Mouse (Mus musculus): Measurements from ENCODE around the gene Trim63. TPM values are rescaled to one million over a fixed set of nuclear protein-coding genes. Genes with fewer than 3 reads are reported as not detected.

Trim63 gene
- polyA plus RNA-seq, 1 experiment from 2014 or later, result 1.2 TPM

Other genes with a start within 250 kb of the Trim63 start
- gene Cd52, start 220.0 kb upstream of the Trim63 start, polyA plus RNA-seq (2015; fragmentation: Nextera tagmentation; extraction: Ambion mirVana), result 5.6 and 29.0 TPM in 2 replicates
- 16.2 and 19.4 TPM in 2 replicates for gene Ubxn11, start 212.6 kb upstream of the Trim63 start, polyA plus RNA-seq (2015; fragmentation: Nextera tagmentation; extraction: Ambion mirVana)
- 436 and 479 TPM in 2 replicates for gene Sh3bgrl3, start 186.3 kb upstream of the Trim63 start, polyA plus RNA-seq (2015; fragmentation: Nextera tagmentation; extraction: Ambion mirVana)
- 18.9 and 34.8 TPM in 2 replicates for gene Cep85, start 128.0 kb upstream of the Trim63 start, polyA plus RNA-seq (2015; fragmentation: Nextera tagmentation; extraction: Ambion mirVana)
- gene Gm7534, start 112.1 kb upstream of the Trim63 start, polyA plus RNA-seq (2015; fragmentation: Nextera tagmentation; extraction: Ambion mirVana), result not detected in 2 replicates
- gene Catsper4, start 87.7 kb upstream of the Trim63 start, polyA plus RNA-seq (2015; fragmentation: Nextera tagmentation; extraction: Ambion mirVana), result not detected in 2 replicates
- 0.20 and 1.4 TPM in 2 replicates for gene Cnksr1, start 76.7 kb upstream of the Trim63 start, polyA plus RNA-seq (2015; fragmentation: Nextera tagmentation; extraction: Ambion mirVana)
- 0.42 TPM in 1 of 2 replicates, not detected in the other for gene E130218I03Rik, start 71.5 kb upstream of the Trim63 start, polyA plus RNA-seq (2015; fragmentation: Nextera tagmentation; extraction: Ambion mirVana)
- 13.9 and 14.8 TPM in 2 replicates for gene Zfp593, start 69.5 kb upstream of the Trim63 start, polyA plus RNA-seq (2015; fragmentation: Nextera tagmentation; extraction: Ambion mirVana)
- not detected in 2 replicates for gene Gm30191, start 68.2 kb upstream of the Trim63 start, polyA plus RNA-seq (2015; fragmentation: Nextera tagmentation; extraction: Ambion mirVana)
- gene Grrp1, start 61.0 kb upstream of the Trim63 start, polyA plus RNA-seq (2015; fragmentation: Nextera tagmentation; extraction: Ambion mirVana), result 14.2 and 17.0 TPM in 2 replicates
- gene Pdik1l, start 27.2 kb upstream of the Trim63 start, polyA plus RNA-seq (2015; fragmentation: Nextera tagmentation; extraction: Ambion mirVana), result 32.1 and 33.9 TPM in 2 replicates
- gene Slc30a2, start 28.1 kb downstream of the Trim63 start, polyA plus RNA-seq (2015; fragmentation: Nextera tagmentation; extraction: Ambion mirVana), result 0.14 and 0.20 TPM in 2 replicates
- 0.75 and 1.2 TPM in 2 replicates for gene Extl1, start 68.7 kb downstream of the Trim63 start, polyA plus RNA-seq (2015; fragmentation: Nextera tagmentation; extraction: Ambion mirVana)
- 7.5 and 8.9 TPM in 2 replicates for gene Pafah2, start 81.2 kb downstream of the Trim63 start, polyA plus RNA-seq (2015; fragmentation: Nextera tagmentation; extraction: Ambion mirVana)
- 4,048 and 4,915 TPM in 2 replicates for gene Stmn1, start 153.2 kb downstream of the Trim63 start, polyA plus RNA-seq (2015; fragmentation: Nextera tagmentation; extraction: Ambion mirVana)
- 30.5 and 35.2 TPM in 2 replicates for gene Paqr7, start 181.6 kb downstream of the Trim63 start, polyA plus RNA-seq (2015; fragmentation: Nextera tagmentation; extraction: Ambion mirVana)
- 1.8 and 5.4 TPM in 2 replicates for gene Aunip, start 195.9 kb downstream of the Trim63 start, polyA plus RNA-seq (2015; fragmentation: Nextera tagmentation; extraction: Ambion mirVana)
- gene Mtfr1l, start 220.3 kb downstream of the Trim63 start, polyA plus RNA-seq (2015; fragmentation: Nextera tagmentation; extraction: Ambion mirVana), result 166 and 177 TPM in 2 replicates
- 8.4 and 19.4 TPM in 2 replicates for gene Selenon, start 237.0 kb downstream of the Trim63 start, polyA plus RNA-seq (2015; fragmentation: Nextera tagmentation; extraction: Ambion mirVana)

Data from neural tube, embryonic 15.5 days (tissue).